Mouse (Mus musculus) lung, embryonic 16.5 days (tissue): Measurements from ENCODE around the gene Cox8a. TPM values are rescaled to one million over a fixed set of nuclear protein-coding genes. Genes with fewer than 3 reads are reported as not detected.

ENCODE experiments used
- ATAC-seq: fragments of 200-750 bp; cut with Nextera tagmentation; 2 replicates; pipeline ENCODE4 v1.8.0; 2017; ENCODE audit warnings: low read depth, mild to moderate bottlenecking, moderate library complexity
- H3K27ac ChIP-seq: fragments of 300-500 bp; sonication (generic); 2 replicates; pipeline ENCODE4 v1.5.1; 2014; ENCODE audit warnings: mild to moderate bottlenecking, control low read depth, low read length
- H3K27me3 ChIP-seq: fragments of 300-500 bp; sonication (generic); 2 replicates; pipeline ENCODE4 v1.6.1; 2014; ENCODE audit warnings: low read depth, low read length, mixed read lengths; ENCODE audit not compliant: control insufficient read depth, insufficient read depth
- H3K36me3 ChIP-seq: fragments of 300-500 bp; sonication (generic); 2 replicates; pipeline ENCODE4 v1.6.1; 2014; ENCODE audit warnings: low read length; ENCODE audit not compliant: control insufficient read depth, insufficient read depth
- H3K4me1 ChIP-seq: fragments of 300-500 bp; sonication (generic); replicated peaks from 2 replicates; pipeline ENCODE4 v1.6.1; 2014; ENCODE audit warnings: low read length, mixed read lengths; ENCODE audit not compliant: control insufficient read depth, insufficient read depth
- H3K4me2 ChIP-seq: fragments of 300-500 bp; sonication (generic); 2 replicates; pipeline ENCODE4 v1.6.1; 2014; ENCODE audit warnings: low read depth, low read length, control low read depth
- H3K4me3 ChIP-seq: fragments of 300-500 bp; sonication (generic); 2 replicates; pipeline ENCODE4 v1.5.1; 2014; ENCODE audit warnings: mild to moderate bottlenecking, low read length, control low read depth
- H3K9ac ChIP-seq: fragments of 300-500 bp; sonication (generic); 2 replicates; pipeline ENCODE4 v1.6.1; 2014; ENCODE audit warnings: low read length, control low read depth
- H3K9me3 ChIP-seq: fragments of 300-500 bp; sonication (generic); 2 replicates; pipeline ENCODE4 v1.6.1; 2016; ENCODE audit warnings: low read length; ENCODE audit not compliant: control insufficient read depth
- WGBS: fragments of 180-500 bp; shearing (Covaris S2); extraction: QIAGEN DNeasy Blood & Tissue Kit; methylation state at CpG from one replicate; pipeline ENCODE4 v1.1.7; 2014; 5-methylcytosine and 5-hydroxymethylcytosine counted together
- polyA plus RNA-seq: library from polyadenylated mRNA; unstranded; fragments of >200 nt; fragmentation: Nextera tagmentation; extraction: Ambion mirVana; gene quantifications from 2 replicates; pipeline ENCODE4 v1.2.1, GENCODE M21; 2015

Gene Cox8a
- polyA plus RNA-seq, 1 experiment from 2014 or later, result 899 TPM

GRCm38 (mm10) chr19:7209907-7210646 lies 7.3 kb downstream of the Cox8a start:
- H3K9ac ChIP-seq, result no peak overlapping the region
- H3K9me3 ChIP-seq, result no peaks in the 10 kb centered on the region
- peaks cover 23% of the 10 kb centered on the region for H3K4me1 ChIP-seq
- no peak for ATAC-seq
- no peaks in the 10 kb centered on the region for H3K27me3 ChIP-seq
- peaks cover 12% of the 10 kb centered on the region for H3K36me3 ChIP-seq
- H3K4me3 ChIP-seq, result no peak overlapping the region
- H3K27ac ChIP-seq, result no peak overlapping the region
- WGBS, result 85% methylated on average over 7 of the region's 7 CpGs
- H3K4me2 ChIP-seq, result no peak overlapping the region

GRCm38 (mm10) chr19:7205753-7206736 lies 11.4 kb downstream of the Cox8a start, which contains the start of gene Otub1:
TSS of gene Otub1 (minus strand) at chr19:7206316.
- Histone ChIP-seq H3K27ac (peak within 1 kb of the TSS; percentile 92), H3K36me3 (peaks cover 24% of the 10 kb centered on the region), H3K4me3 (peak within 1 kb of the TSS; percentile 94), H3K27me3 (no peaks in the 10 kb centered on the region), H3K9ac (peak within 1 kb of the TSS; percentile 76), H3K4me1 (peaks cover 16% of the 10 kb centered on the region), H3K4me2 (peak within 1 kb of the TSS; percentile 86), H3K9me3 (no peaks in the 10 kb centered on the region)
- ATAC-seq, result peak; percentile 98
- under 1% methylated on average over 51 of the region's 79 CpGs for WGBS

- peak overlapping the region; percentile 92 for H3K27ac ChIP-seq
- no peaks in the 10 kb centered on the region for H3K27me3 ChIP-seq
- H3K9ac ChIP-seq, result peak overlapping the region; percentile 76
- H3K4me1 ChIP-seq, result peaks cover 16% of the 10 kb centered on the region
- peaks cover 28% of the 10 kb centered on the region for H3K36me3 ChIP-seq
- peak overlapping the region; percentile 86 for H3K4me2 ChIP-seq
- no peaks in the 10 kb centered on the region for H3K9me3 ChIP-seq
- H3K4me3 ChIP-seq, result peak overlapping the region; percentile 94
- 13% methylated on average over 7 of the region's 7 CpGs for WGBS
- no peak for ATAC-seq
Observed at GRCm38 (mm10) chr19:7205326-7205725, 12.1 kb downstream of the Cox8a start.

GRCm38 (mm10) chr19:7204898-7205297 lies 12.5 kb downstream of the Cox8a start:
- H3K9ac ChIP-seq, result peak overlapping the region; percentile 76
- H3K9me3 ChIP-seq, result no peaks in the 10 kb centered on the region
- peak overlapping the region; percentile 92 for H3K27ac ChIP-seq
- peaks cover 16% of the 10 kb centered on the region for H3K4me1 ChIP-seq
- peaks cover 32% of the 10 kb centered on the region for H3K36me3 ChIP-seq
- no peak for ATAC-seq
- H3K27me3 ChIP-seq, result no peaks in the 10 kb centered on the region
- H3K4me3 ChIP-seq, result peak overlapping the region; percentile 94
- peak overlapping the region; percentile 86 for H3K4me2 ChIP-seq
- 60% methylated on average over 2 of the region's 2 CpGs for WGBS

GRCm38 (mm10) chr19:7200427-7200826 lies 17.0 kb downstream of the Cox8a start:
- Histone ChIP-seq H3K4me3 (no peak overlapping the region), H3K27ac (no peak overlapping the region), H3K9ac (no peak overlapping the region), H3K4me1 (peaks cover 19% of the 10 kb centered on the region), H3K36me3 (peaks cover 49% of the 10 kb centered on the region), H3K4me2 (no peak overlapping the region), H3K9me3 (no peaks in the 10 kb centered on the region), H3K27me3 (no peaks in the 10 kb centered on the region)
- 38% methylated on average over 1 of the region's 1 CpGs for WGBS
- no peak for ATAC-seq

- no peak overlapping the region for H3K27ac ChIP-seq
- H3K9ac ChIP-seq, result no peak overlapping the region
- H3K9me3 ChIP-seq, result no peaks in the 10 kb centered on the region
- WGBS, result 89% methylated on average over 13 of the region's 13 CpGs
- peaks cover 8% of the 10 kb centered on the region; the same call in 1 of the 2 replicates for H3K4me1 ChIP-seq
- ATAC-seq, result no peak
- H3K36me3 ChIP-seq, result peaks cover 47% of the 10 kb centered on the region
- no peak overlapping the region for H3K4me3 ChIP-seq
- H3K4me2 ChIP-seq, result no peak overlapping the region
- H3K27me3 ChIP-seq, result no peaks in the 10 kb centered on the region
Observed at GRCm38 (mm10) chr19:7199089-7199488, 18.3 kb downstream of the Cox8a start.

GRCm38 (mm10) chr19:7197445-7197844 lies 20.0 kb downstream of the Cox8a start:
- Histone ChIP-seq H3K4me1 (peaks cover 8% of the 10 kb centered on the region; the same call in 1 of the 2 replicates), H3K36me3 (peaks cover 33% of the 10 kb centered on the region), H3K9ac (no peak overlapping the region), H3K4me2 (no peak overlapping the region), H3K4me3 (no peak overlapping the region), H3K27me3 (no peaks in the 10 kb centered on the region), H3K9me3 (no peaks in the 10 kb centered on the region), H3K27ac (no peak overlapping the region)
- peak; percentile 8 for ATAC-seq
- 85% methylated on average over 9 of the region's 9 CpGs for WGBS

- Histone ChIP-seq H3K36me3 (peaks cover 29% of the 10 kb centered on the region), H3K27ac (no peak overlapping the region)
- WGBS, result 23% methylated on average over 17 of the region's 17 CpGs
Observed at GRCm38 (mm10) chr19:7196741-7197270, 20.6 kb downstream of the Cox8a start.

More at GRCm38 (mm10) chr19:7196741-7197270, 20.6 kb downstream of the Cox8a start:
- H3K4me2 ChIP-seq, result no peak overlapping the region
- peaks cover 8% of the 10 kb centered on the region; the same call in 1 of the 2 replicates for H3K4me1 ChIP-seq
- no peak overlapping the region for H3K4me3 ChIP-seq
- no peaks in the 10 kb centered on the region for H3K9me3 ChIP-seq
- peak; percentile 51 for ATAC-seq
- H3K27me3 ChIP-seq, result no peaks in the 10 kb centered on the region
- H3K9ac ChIP-seq, result no peak overlapping the region
